Mouse (Mus musculus): ENCODE measurements around the gene Zfp612. TPM values are rescaled to one million over a fixed set of nuclear protein-coding genes. Genes with fewer than 3 reads are reported as not detected.

The Zfp612 gene
- polyA plus RNA-seq, 1 experiment from 2014 or later: 24.3 TPM

GRCm38 (mm10) chr8:110101676-110102075 is 22.1 kb downstream of the Zfp612 start:
- Histone ChIP-seq H3K9ac (replicated peaks; ENCODE audit: low read depth, low read length) (no peak overlapping the region), H3K4me3 (replicated peaks; ENCODE audit: low read length) (no peak overlapping the region), H3K4me2 (ENCODE audit: low read length) (no peak overlapping the region), H3K9me3 (ENCODE audit: control insufficient read depth, low read length) (no peaks in the 10 kb centered on the region), H3K36me3 (ENCODE audit: control insufficient read depth, insufficient read depth) (no peaks in the 10 kb centered on the region), H3K27me3 (replicated peaks; ENCODE audit: control insufficient read depth, insufficient read depth, low read length) (no peaks in the 10 kb centered on the region), H3K27ac (ENCODE audit: low read length) (no peak overlapping the region), H3K4me1 (replicated peaks; ENCODE audit: control insufficient read depth, insufficient read depth, low read length) (no peaks in the 10 kb centered on the region)
- 93% methylated on average over 15 of the region's 15 CpGs for WGBS
- ATAC-seq: no peak

GRCm38 (mm10) chr8:110102653-110103052 is 23.1 kb downstream of the Zfp612 start, which contains the start of gene Gm17720:
Gene Gm17720 (minus strand): TSS chr8:110102753.
- 91% methylated on average over 3 of the region's 3 CpGs for WGBS
- Histone ChIP-seq H3K9ac (replicated peaks; ENCODE audit: low read depth, low read length) (no peak within 1 kb of the TSS), H3K9me3 (ENCODE audit: control insufficient read depth, low read length) (no peaks in the 10 kb centered on the region), H3K36me3 (ENCODE audit: control insufficient read depth, insufficient read depth) (no peaks in the 10 kb centered on the region), H3K27ac (ENCODE audit: low read length) (no peak within 1 kb of the TSS), H3K27me3 (replicated peaks; ENCODE audit: control insufficient read depth, insufficient read depth, low read length) (no peaks in the 10 kb centered on the region), H3K4me3 (replicated peaks; ENCODE audit: low read length) (no peak within 1 kb of the TSS), H3K4me2 (ENCODE audit: low read length) (no peak within 1 kb of the TSS), H3K4me1 (replicated peaks; ENCODE audit: control insufficient read depth, insufficient read depth, low read length) (no peaks in the 10 kb centered on the region)
- no peak for ATAC-seq

GRCm38 (mm10) chr8:110119715-110120114 is 40.2 kb downstream of the Zfp612 start:
- no peak overlapping the region for H3K4me2 ChIP-seq (ENCODE audit: low read length)
- H3K27ac ChIP-seq (ENCODE audit: low read length): no peak overlapping the region
- no peak overlapping the region for H3K4me3 ChIP-seq (replicated peaks; ENCODE audit: low read length)
- H3K9ac ChIP-seq (replicated peaks; ENCODE audit: low read depth, low read length): no peak overlapping the region
- no peaks in the 10 kb centered on the region for H3K9me3 ChIP-seq (ENCODE audit: control insufficient read depth, low read length)
- ATAC-seq: no peak
- H3K36me3 ChIP-seq (ENCODE audit: control insufficient read depth, insufficient read depth): no peaks in the 10 kb centered on the region
- WGBS: 41% methylated on average over 6 of the region's 6 CpGs
- H3K27me3 ChIP-seq (replicated peaks; ENCODE audit: control insufficient read depth, insufficient read depth, low read length): no peaks in the 10 kb centered on the region
- no peaks in the 10 kb centered on the region for H3K4me1 ChIP-seq (replicated peaks; ENCODE audit: control insufficient read depth, insufficient read depth, low read length)

DNA sequence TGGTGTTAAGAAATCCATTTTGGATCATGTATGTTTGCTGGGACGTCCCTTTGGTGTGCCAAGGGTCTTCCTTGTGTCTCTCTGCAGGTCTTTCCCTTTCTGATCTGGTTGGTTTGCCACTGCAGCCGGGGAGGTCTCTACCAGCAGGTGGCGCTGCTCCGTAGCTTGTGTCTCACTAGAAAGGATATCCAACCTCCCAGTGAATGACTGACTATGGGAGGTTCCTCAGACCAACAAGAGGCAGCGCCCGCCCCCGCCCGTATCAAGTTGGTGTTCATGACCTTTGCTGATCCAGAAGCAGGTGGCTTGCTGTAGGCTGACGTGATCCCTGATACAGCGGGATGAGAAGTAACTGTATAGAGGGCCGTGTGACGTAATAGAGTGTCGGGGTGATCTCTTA is 51.0 kb downstream of the Zfp612 start:
- WGBS: 21% methylated on average over 13 of the region's 13 CpGs
- H3K27me3 ChIP-seq (replicated peaks; ENCODE audit: control insufficient read depth, insufficient read depth, low read length): no peaks in the 10 kb centered on the region
- H3K27ac ChIP-seq (ENCODE audit: low read length): no peak overlapping the region
- peak; percentile 59; the same call in 1 of the 2 replicates for ATAC-seq
- H3K4me1 ChIP-seq (replicated peaks; ENCODE audit: control insufficient read depth, insufficient read depth, low read length): no peaks in the 10 kb centered on the region
- peak overlapping the region; percentile 39 for H3K4me2 ChIP-seq (ENCODE audit: low read length)
- H3K36me3 ChIP-seq (ENCODE audit: control insufficient read depth, insufficient read depth): no peaks in the 10 kb centered on the region
- H3K9ac ChIP-seq (replicated peaks; ENCODE audit: low read depth, low read length): no peak overlapping the region
- H3K4me3 ChIP-seq (replicated peaks; ENCODE audit: low read length): no peak overlapping the region
- no peaks in the 10 kb centered on the region for H3K9me3 ChIP-seq (ENCODE audit: control insufficient read depth, low read length)

GRCm38 (mm10) chr8:110134236-110134635 is 54.7 kb downstream of the Zfp612 start:
- ATAC-seq: no peak
- H3K4me2 ChIP-seq (ENCODE audit: low read length): no peak overlapping the region
- H3K36me3 ChIP-seq (ENCODE audit: control insufficient read depth, insufficient read depth): no peaks in the 10 kb centered on the region
- H3K27me3 ChIP-seq (replicated peaks; ENCODE audit: control insufficient read depth, insufficient read depth, low read length): no peaks in the 10 kb centered on the region
- no peak overlapping the region for H3K4me3 ChIP-seq (replicated peaks; ENCODE audit: low read length)
- no peaks in the 10 kb centered on the region for H3K4me1 ChIP-seq (replicated peaks; ENCODE audit: control insufficient read depth, insufficient read depth, low read length)
- 91% methylated on average over 8 of the region's 8 CpGs for WGBS
- no peaks in the 10 kb centered on the region for H3K9me3 ChIP-seq (ENCODE audit: control insufficient read depth, low read length)
- no peak overlapping the region for H3K27ac ChIP-seq (ENCODE audit: low read length)
- no peak overlapping the region for H3K9ac ChIP-seq (replicated peaks; ENCODE audit: low read depth, low read length)

DNA sequence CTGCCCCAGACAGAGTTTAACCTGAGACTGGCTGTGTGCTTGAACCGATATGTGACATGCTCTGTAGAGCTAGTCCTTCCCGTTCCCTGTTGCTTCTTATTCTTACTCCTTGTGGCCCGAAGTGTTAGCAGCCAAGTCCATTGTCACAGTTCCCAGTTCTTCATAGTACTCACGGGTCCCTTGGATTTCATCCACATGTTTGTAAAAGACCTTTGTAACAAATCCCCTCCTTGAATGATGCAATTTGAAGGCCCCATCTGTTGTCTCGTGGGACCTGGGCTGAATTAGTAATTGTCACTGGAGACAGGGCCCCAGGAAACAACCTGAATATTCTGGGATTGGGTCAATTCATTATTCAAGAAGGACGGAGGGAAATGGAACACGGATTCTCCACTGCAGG is 56.0 kb downstream of the Zfp612 start:
- no peak for ATAC-seq
- Histone ChIP-seq H3K27me3 (replicated peaks; ENCODE audit: control insufficient read depth, insufficient read depth, low read length) (no peaks in the 10 kb centered on the region), H3K4me3 (replicated peaks; ENCODE audit: low read length) (no peak overlapping the region), H3K4me2 (ENCODE audit: low read length) (no peak overlapping the region), H3K9ac (replicated peaks; ENCODE audit: low read depth, low read length) (no peak overlapping the region), H3K4me1 (replicated peaks; ENCODE audit: control insufficient read depth, insufficient read depth, low read length) (no peaks in the 10 kb centered on the region), H3K27ac (ENCODE audit: low read length) (no peak overlapping the region), H3K9me3 (ENCODE audit: control insufficient read depth, low read length) (no peaks in the 10 kb centered on the region), H3K36me3 (ENCODE audit: control insufficient read depth, insufficient read depth) (no peaks in the 10 kb centered on the region)
- WGBS: 37% methylated on average over 7 of the region's 7 CpGs

DNA sequence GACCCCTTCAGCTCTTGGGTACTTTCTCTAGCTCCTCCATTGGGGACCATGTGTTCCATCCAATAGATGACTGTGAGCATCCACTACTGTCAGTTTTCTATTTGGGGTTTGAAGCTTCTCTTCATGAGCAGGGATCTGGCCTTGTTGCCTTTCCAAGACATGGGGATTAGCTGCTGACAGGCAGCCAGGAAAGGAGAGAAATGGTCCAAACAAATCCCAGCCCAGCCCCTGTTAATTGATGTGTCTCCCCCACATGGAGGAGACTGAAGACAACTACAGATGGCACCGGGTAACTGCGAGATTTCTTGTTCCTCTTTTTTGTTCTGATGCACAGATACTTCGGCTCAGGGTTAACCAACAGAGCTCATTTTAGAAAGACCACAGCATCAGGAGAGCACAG is 60.6 kb downstream of the Zfp612 start:
- H3K4me2 ChIP-seq (ENCODE audit: low read length): no peak overlapping the region
- H3K4me3 ChIP-seq (replicated peaks; ENCODE audit: low read length): no peak overlapping the region
- 45% methylated on average over 3 of the region's 3 CpGs for WGBS
- no peak overlapping the region for H3K9ac ChIP-seq (replicated peaks; ENCODE audit: low read depth, low read length)
- H3K36me3 ChIP-seq (ENCODE audit: control insufficient read depth, insufficient read depth): no peaks in the 10 kb centered on the region
- H3K9me3 ChIP-seq (ENCODE audit: control insufficient read depth, low read length): no peaks in the 10 kb centered on the region
- no peak overlapping the region for H3K27ac ChIP-seq (ENCODE audit: low read length)
- H3K27me3 ChIP-seq (replicated peaks; ENCODE audit: control insufficient read depth, insufficient read depth, low read length): no peaks in the 10 kb centered on the region
- H3K4me1 ChIP-seq (replicated peaks; ENCODE audit: control insufficient read depth, insufficient read depth, low read length): no peaks in the 10 kb centered on the region
- no peak for ATAC-seq

- Histone ChIP-seq H3K36me3 (ENCODE audit: control insufficient read depth, insufficient read depth) (no peaks in the 10 kb centered on the region), H3K4me3 (replicated peaks; ENCODE audit: low read length) (no peak overlapping the region), H3K4me1 (replicated peaks; ENCODE audit: control insufficient read depth, insufficient read depth, low read length) (no peaks in the 10 kb centered on the region), H3K27ac (ENCODE audit: low read length) (no peak overlapping the region), H3K4me2 (ENCODE audit: low read length) (no peak overlapping the region), H3K9ac (replicated peaks; ENCODE audit: low read depth, low read length) (no peak overlapping the region), H3K27me3 (replicated peaks; ENCODE audit: control insufficient read depth, insufficient read depth, low read length) (no peaks in the 10 kb centered on the region), H3K9me3 (ENCODE audit: control insufficient read depth, low read length) (no peaks in the 10 kb centered on the region)
- ATAC-seq: no peak
- 74% methylated on average over 4 of the region's 4 CpGs for WGBS
Measured at GRCm38 (mm10) chr8:110140770-110141169, 61.2 kb downstream of the Zfp612 start.

All from forebrain, embryonic 16.5 days (tissue).